Mouse (Mus musculus) lung, adult 2 months (tissue): ENCODE results near the gene Ttc37. TPM values are rescaled to one million over a fixed set of nuclear protein-coding genes. Genes with fewer than 3 reads are reported as not detected.

Source experiments
- DNase-seq: peaks from one replicate; pipeline ENCODE4 v3.0.0; 2022
- H3K4me1 ChIP-seq: fragments of 200-500 bp; 2 replicates; pipeline ENCODE4 v1.6.1; 2011; ENCODE audit warnings: low read length; ENCODE audit not compliant: control insufficient read depth, insufficient read depth
- H3K4me3 ChIP-seq: fragments of 200-500 bp; replicated peaks from 2 replicates; pipeline ENCODE3; 2011; ENCODE audit warnings: low read depth, mild to moderate bottlenecking, control low read depth, low read length; ENCODE audit errors: extremely low read depth
- CTCF ChIP-seq: fragments of 200-500 bp; IDR thresholded peaks from 2 replicates; pipeline ENCODE4 v1.5.1; 2011; ENCODE audit warnings: mild to moderate bottlenecking, low read length, control low read depth; ENCODE audit not compliant: insufficient read depth
- POLR2A ChIP-seq: fragments of 200-500 bp; IDR thresholded peaks from 2 replicates; pipeline ENCODE4 v1.6.1; 2011; ENCODE audit warnings: low read depth, mild to moderate bottlenecking, control low read depth, low read length, borderline replicate concordance; ENCODE audit errors: extremely low read depth
- WGBS: fragments of 180-500 bp; shearing (Covaris S2); methylation state at CpG from one replicate; pipeline ENCODE4 v1.1.7; 2018; 5-methylcytosine and 5-hydroxymethylcytosine counted together
- polyA plus RNA-seq: library from polyadenylated mRNA; depleted of rRNA; stranded (reverse); fragments of >200 nt; gene quantifications from 2 replicates; pipeline ENCODE4 v1.2.3, GENCODE M21; 2012

The Ttc37 gene
- polyA plus RNA-seq, 1 experiment = 8.4 TPM

DNA sequence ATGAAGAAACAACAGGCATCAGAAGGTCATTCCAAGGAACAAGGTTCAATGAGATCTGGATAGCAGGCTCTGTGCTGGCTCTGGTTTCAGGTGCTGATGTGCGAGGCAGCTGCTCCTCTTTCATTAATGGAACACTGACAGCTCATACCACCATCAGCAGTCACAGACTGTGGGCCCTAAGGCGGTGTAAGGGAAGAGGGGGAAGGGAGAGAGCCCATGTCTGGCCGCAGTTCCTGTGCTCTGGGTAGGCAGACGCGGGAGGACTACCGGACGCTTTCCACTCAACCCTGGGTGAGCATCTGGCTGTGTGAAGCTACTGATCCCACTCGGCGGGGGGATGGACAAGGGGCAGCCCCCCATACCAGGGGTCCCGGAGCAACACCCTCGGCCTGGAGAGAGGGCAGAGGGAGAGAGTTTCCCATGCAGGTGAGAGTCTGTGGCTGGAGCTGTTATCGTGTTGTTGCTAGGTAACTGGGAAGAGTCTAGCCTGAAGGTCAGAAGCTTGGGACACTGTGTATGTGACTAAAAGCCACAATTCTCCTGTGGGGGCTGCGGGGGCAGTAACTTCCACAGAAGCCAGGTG, 34.1 kb upstream of the Ttc37 start:
- no peaks in the 10 kb centered on the region for H3K4me1 ChIP-seq
- 84% methylated on average over 13 of the region's 13 CpGs for WGBS
- TF ChIP-seq CTCF = no peak
- TF ChIP-seq POLR2A = no peak
- no peak overlapping the region for H3K4me3 ChIP-seq
- DNase-seq = no peak

GRCm38 (mm10) chr13:76074323-76074722, 24.2 kb upstream of the Ttc37 start:
- H3K4me3 ChIP-seq = no peak overlapping the region
- H3K4me1 ChIP-seq = no peaks in the 10 kb centered on the region
- no peak for TF ChIP-seq CTCF
- TF ChIP-seq POLR2A = no peak
- WGBS = 40% methylated on average over 1 of the region's 1 CpGs
- DNase-seq = no peak

GRCm38 (mm10) chr13:76098116-76098492, 430 bp upstream of the Ttc37 start:
- 2% methylated on average over 16 of the region's 16 CpGs for WGBS
- no peak for TF ChIP-seq CTCF
- TF ChIP-seq POLR2A = no peak
- Histone ChIP-seq H3K4me1 (no peaks in the 10 kb centered on the region; the same call in 1 of the 2 replicates), H3K4me3 (peak overlapping the region; percentile 89)
- DNase-seq = no peak

DNA sequence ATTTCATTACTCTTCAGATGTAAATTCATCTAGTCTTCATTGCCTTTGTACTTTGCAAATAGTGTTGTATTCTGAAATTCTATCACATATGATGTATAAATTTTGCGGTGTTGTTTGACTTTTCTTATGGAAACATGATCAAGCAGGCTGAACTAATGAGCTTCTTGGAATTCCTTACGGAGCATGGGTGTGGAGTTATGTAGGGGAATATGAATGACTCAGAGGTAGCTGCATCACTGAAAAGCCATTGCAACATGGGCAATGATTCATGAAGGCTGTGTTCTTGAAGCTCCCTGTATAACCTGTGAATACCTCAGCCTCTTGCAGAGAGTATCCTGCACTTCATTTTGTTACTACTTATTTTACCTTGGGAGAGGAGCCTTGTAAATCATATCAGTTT, 3.5 kb downstream of the Ttc37 start:
- TF ChIP-seq POLR2A (no peak), CTCF (no peak)
- WGBS = 93% methylated on average over 2 of the region's 2 CpGs
- Histone ChIP-seq H3K4me1 (no peaks in the 10 kb centered on the region; the same call in 1 of the 2 replicates), H3K4me3 (no peak overlapping the region)
- DNase-seq = no peak

DNA sequence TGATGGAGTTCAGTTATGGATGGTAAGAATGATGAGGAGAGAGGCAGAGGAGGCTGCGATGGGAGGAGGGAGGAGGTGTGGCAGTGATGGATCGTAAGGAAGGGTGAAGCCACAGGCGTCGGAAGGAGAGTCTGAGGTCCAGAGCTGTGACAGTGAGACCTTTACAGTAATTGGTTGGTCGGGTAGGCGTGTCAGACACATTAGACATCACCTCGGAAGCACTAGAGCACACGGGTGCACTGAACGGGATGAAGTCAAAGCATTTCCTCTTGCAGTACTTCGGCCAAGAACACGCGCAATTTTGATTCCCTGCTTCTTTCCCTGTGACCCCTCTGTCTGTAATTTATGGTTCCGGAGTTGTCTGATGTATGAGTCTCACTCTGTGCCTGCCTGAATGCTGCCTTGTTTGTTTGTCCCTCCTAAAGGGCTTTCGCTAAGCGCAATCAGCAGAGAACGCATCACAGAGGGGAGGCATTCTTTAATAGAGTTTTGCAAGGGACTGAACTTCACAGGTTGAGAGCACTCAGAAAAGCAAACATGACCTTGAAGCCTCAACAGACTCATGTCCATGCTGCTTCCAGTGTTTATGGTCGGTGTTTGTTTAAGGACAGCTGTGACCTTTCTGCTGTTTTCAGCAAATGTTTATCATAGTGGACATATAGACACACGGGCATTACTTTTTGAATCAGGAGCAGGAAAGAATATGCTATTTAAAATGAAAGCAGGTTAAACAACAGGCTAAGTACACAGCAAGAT, 10.7 kb downstream of the Ttc37 start:
- 82% methylated on average over 18 of the region's 18 CpGs for WGBS
- TF ChIP-seq POLR2A = no peak
- no peak for TF ChIP-seq CTCF
- DNase-seq = no peak
- H3K4me3 ChIP-seq = no peak overlapping the region
- no peaks in the 10 kb centered on the region for H3K4me1 ChIP-seq

DNA sequence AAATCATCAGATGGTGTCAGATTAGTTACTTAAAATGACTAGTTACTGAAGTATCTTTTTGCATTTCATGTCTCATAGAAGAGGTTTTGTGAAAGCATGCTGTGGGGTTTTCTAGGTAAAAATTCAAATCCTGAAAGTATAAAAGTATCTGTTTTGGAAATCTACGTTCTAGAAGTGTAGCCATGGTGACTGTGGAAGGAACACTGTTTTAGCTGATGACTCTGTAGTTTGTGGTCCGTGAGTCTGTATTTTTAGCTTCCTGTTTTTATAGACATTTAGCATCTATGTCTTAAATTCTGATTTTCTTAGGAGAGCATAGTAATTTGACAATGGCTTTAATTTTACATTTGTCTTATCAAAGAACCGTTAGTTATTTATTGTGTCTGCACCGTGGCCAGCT, 30.3 kb downstream of the Ttc37 start:
- DNase-seq = no peak

DNA sequence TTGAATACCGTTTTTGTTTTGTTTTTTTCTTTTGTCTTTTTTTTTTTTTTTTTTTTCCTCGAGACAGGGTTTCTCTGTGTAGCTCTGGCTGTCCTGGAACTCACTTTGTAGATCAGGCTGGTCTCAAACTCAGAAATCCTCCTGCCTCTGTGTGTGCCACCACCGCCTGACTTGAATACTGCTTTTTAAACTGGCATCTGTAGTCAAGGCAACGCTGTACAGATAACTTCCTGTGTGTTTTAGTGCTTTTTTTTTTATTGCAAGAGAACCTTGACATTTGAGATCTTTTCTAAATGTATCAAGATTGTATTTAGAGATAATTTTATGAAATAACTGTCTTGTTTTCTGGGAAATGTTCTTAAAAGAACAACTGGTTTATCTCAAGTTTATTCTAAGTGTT, 33.9 kb downstream of the Ttc37 start:
- 85% methylated on average over 4 of the region's 4 CpGs for WGBS
- DNase-seq = no peak
- H3K4me3 ChIP-seq = no peak overlapping the region
- H3K4me1 ChIP-seq = no peaks in the 10 kb centered on the region
- TF ChIP-seq POLR2A (no peak), CTCF (no peak)

More for the DNA sequence above, 30.3 kb downstream of the Ttc37 start:
- TF ChIP-seq POLR2A (no peak), CTCF (no peak)
- Histone ChIP-seq H3K4me1 (no peaks in the 10 kb centered on the region), H3K4me3 (no peak overlapping the region)
- WGBS = 87% methylated on average over 4 of the region's 4 CpGs

DNA sequence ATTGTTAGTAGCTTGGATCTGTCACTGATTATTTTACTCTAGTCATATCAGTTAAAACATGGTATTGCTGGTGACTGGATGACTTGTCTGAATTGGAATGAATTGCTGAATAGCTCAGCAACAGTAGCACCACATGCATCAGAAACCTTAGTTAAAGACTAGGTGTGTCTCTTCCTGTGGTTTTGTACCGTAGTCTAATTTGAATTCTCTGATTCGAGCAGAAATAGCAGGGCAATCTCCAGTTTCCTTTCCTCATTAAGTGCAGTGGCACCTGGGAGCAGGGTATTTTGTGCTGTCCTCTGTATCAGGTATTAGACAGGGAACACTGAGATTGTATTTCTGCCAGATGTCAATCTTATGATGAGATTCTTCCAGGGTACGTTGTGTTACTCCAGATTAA, 40.3 kb downstream of the Ttc37 start:
- whole genome bisulfite sequencing = 75% methylated on average over 3 of the region's 3 CpGs
- DNase-seq = no peak
- TF ChIP-seq CTCF = no peak
- no peak for TF ChIP-seq POLR2A
- Histone ChIP-seq H3K4me1 (no peaks in the 10 kb centered on the region), H3K4me3 (no peak overlapping the region)

DNA sequence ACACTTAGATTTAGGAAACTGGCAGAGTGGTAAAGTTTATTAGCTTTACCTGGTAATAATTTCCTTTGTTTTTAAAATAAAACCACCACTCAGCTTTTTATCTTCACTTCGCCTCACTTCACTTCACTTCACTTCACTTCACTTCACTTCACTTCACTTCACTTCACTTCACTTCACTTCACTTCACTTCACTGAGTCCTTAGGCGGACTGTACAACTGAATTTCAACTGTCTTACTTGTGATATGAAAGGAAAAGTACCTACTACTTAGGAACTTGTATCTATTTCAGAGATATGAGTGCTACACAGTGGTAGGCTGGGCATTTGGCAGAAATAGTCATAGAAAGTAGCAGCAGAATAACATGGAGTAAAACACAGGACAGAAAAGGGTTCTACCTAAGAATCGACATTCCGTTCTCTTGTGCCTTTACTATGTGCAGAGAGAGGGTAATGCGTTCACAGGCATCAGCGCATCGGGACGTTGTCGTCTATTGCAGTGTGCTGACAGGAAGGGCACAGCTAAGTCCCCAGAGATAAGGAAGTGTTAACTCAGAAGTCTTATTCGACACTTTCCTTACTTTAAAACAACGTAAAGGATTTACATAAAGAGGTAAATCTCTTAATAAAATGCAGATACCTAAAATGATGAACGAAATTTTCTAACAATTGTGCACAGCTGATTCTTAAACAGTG, 42.7 kb downstream of the Ttc37 start:
- no peak for DNase-seq
- 72% methylated on average over 12 of the region's 12 CpGs for WGBS
- H3K4me3 ChIP-seq = no peak overlapping the region
- H3K4me1 ChIP-seq = no peaks in the 10 kb centered on the region
- no peak for TF ChIP-seq CTCF
